Mouse (Mus musculus) midbrain, embryonic 11.5 days (tissue): ENCODE data around the gene Crtc1. TPM values are rescaled to one million over a fixed set of nuclear protein-coding genes. Genes with fewer than 3 reads are reported as not detected.

Experiments used
- ATAC-seq: fragments of 200-750 bp; cut with Nextera tagmentation; 2 replicates; pipeline ENCODE4 v1.8.0; 2017; ENCODE audit warnings: moderate TSS enrichment, moderate library complexity; ENCODE audit not compliant: low FRiP score
- DNase-seq: peaks from one replicate; pipeline ENCODE4 v3.0.0; 2015; ENCODE audit warnings: low spot score; ENCODE audit errors: missing footprints
- H3K27ac ChIP-seq: fragments of 300-500 bp; sonication (generic); 2 replicates; pipeline ENCODE4 v1.5.1; 2014; ENCODE audit warnings: low read depth, low read length
- H3K27me3 ChIP-seq: fragments of 300-500 bp; sonication (generic); 2 replicates; pipeline ENCODE4 v1.6.1; 2014; ENCODE audit warnings: mild to moderate bottlenecking, low read length, moderate library complexity, mixed read lengths; ENCODE audit not compliant: control insufficient read depth, insufficient read depth
- H3K36me3 ChIP-seq: fragments of 300-500 bp; sonication (generic); 2 replicates; pipeline ENCODE4 v1.6.1; 2014; ENCODE audit warnings: mild to moderate bottlenecking, low read length, moderate library complexity, mixed read lengths; ENCODE audit not compliant: control insufficient read depth, insufficient read depth
- H3K4me1 ChIP-seq: fragments of 300-500 bp; sonication (generic); 2 replicates; pipeline ENCODE4 v1.6.1; 2014; ENCODE audit warnings: low read length; ENCODE audit not compliant: control insufficient read depth, insufficient read depth
- H3K4me2 ChIP-seq: fragments of 300-500 bp; sonication (generic); 2 replicates; pipeline ENCODE4 v1.6.1; 2014; ENCODE audit warnings: mild to moderate bottlenecking, moderate library complexity
- H3K4me3 ChIP-seq: fragments of 300-500 bp; sonication (generic); 2 replicates; pipeline ENCODE4 v1.5.1; 2014; ENCODE audit warnings: low read depth, low read length
- H3K9ac ChIP-seq: fragments of 300-500 bp; sonication (generic); 2 replicates; pipeline ENCODE4 v1.6.1; 2014; ENCODE audit warnings: low read length
- H3K9me3 ChIP-seq: fragments of 300-500 bp; sonication (generic); 2 replicates; pipeline ENCODE4 v1.6.1; 2016; ENCODE audit warnings: low read length; ENCODE audit not compliant: control insufficient read depth
- WGBS: fragments of 180-500 bp; shearing (Covaris S2); extraction: QIAGEN DNeasy Blood & Tissue Kit; methylation state at CpG from one replicate; pipeline ENCODE4 v1.1.7; 2014; 5-methylcytosine and 5-hydroxymethylcytosine counted together
- polyA plus RNA-seq: library from polyadenylated mRNA; unstranded; fragments of >200 nt; fragmentation: Nextera tagmentation; extraction: Ambion mirVana; gene quantifications from 2 replicates; pipeline ENCODE4 v1.2.1, GENCODE M21; 2014

Gene Crtc1
- polyA plus RNA-seq, 1 experiment from 2014 or later: 11.8 TPM

- H3K27ac ChIP-seq: no peak overlapping the region
- H3K4me3 ChIP-seq: no peak overlapping the region
- ATAC-seq (no peak), DNase-seq (no peak)
- H3K27me3 ChIP-seq: no peaks in the 10 kb centered on the region
- H3K4me2 ChIP-seq: no peak overlapping the region
- H3K9me3 ChIP-seq: no peaks in the 10 kb centered on the region
- H3K4me1 ChIP-seq: no peaks in the 10 kb centered on the region
- no peaks in the 10 kb centered on the region for H3K36me3 ChIP-seq
- WGBS: 96% methylated on average over 4 of the region's 4 CpGs
- H3K9ac ChIP-seq: no peak overlapping the region
These were observed 26.3 kb upstream of the Crtc1 start for GRCm38 (mm10) chr8:70465701-70466100.

- 94% methylated on average over 6 of the region's 6 CpGs for WGBS
These were observed 24.8 kb upstream of the Crtc1 start for GRCm38 (mm10) chr8:70464162-70464561.

GRCm38 (mm10) chr8:70463306-70463705, 23.9 kb upstream of the Crtc1 start:
- no peak overlapping the region for H3K4me2 ChIP-seq
- no peak overlapping the region for H3K27ac ChIP-seq
- H3K27me3 ChIP-seq: no peaks in the 10 kb centered on the region
- 80% methylated on average over 4 of the region's 4 CpGs for WGBS
- ATAC-seq (no peak), DNase-seq (peak; percentile 59)
- no peak overlapping the region for H3K9ac ChIP-seq
- no peaks in the 10 kb centered on the region for H3K36me3 ChIP-seq
- no peaks in the 10 kb centered on the region; the same call in 1 of the 2 replicates for H3K9me3 ChIP-seq
- no peaks in the 10 kb centered on the region for H3K4me1 ChIP-seq
- no peak overlapping the region for H3K4me3 ChIP-seq

More at GRCm38 (mm10) chr8:70464162-70464561, 24.8 kb upstream of the Crtc1 start:
- Histone ChIP-seq H3K4me1 (no peaks in the 10 kb centered on the region), H3K9me3 (no peaks in the 10 kb centered on the region; the same call in 1 of the 2 replicates), H3K4me2 (no peak overlapping the region), H3K9ac (no peak overlapping the region), H3K27me3 (no peaks in the 10 kb centered on the region), H3K27ac (no peak overlapping the region), H3K4me3 (no peak overlapping the region), H3K36me3 (no peaks in the 10 kb centered on the region)
- no peak for DNase-seq
- no peak for ATAC-seq

- no peaks in the 10 kb centered on the region for H3K27me3 ChIP-seq
- no peaks in the 10 kb centered on the region for H3K36me3 ChIP-seq
- H3K9me3 ChIP-seq: no peaks in the 10 kb centered on the region; the same call in 1 of the 2 replicates
- no peak overlapping the region for H3K9ac ChIP-seq
- H3K4me3 ChIP-seq: no peak overlapping the region
- DNase-seq (no peak), ATAC-seq (no peak)
- H3K4me1 ChIP-seq: no peaks in the 10 kb centered on the region
- no peak overlapping the region for H3K27ac ChIP-seq
- WGBS: 92% methylated on average over 8 of the region's 8 CpGs
- no peak overlapping the region for H3K4me2 ChIP-seq
These were observed 23.1 kb upstream of the Crtc1 start for GRCm38 (mm10) chr8:70462516-70462813.

GRCm38 (mm10) chr8:70461765-70462515, 22.6 kb upstream of the Crtc1 start:
- no peak overlapping the region for H3K4me3 ChIP-seq
- H3K27ac ChIP-seq: no peak overlapping the region
- no peaks in the 10 kb centered on the region; the same call in 1 of the 2 replicates for H3K9me3 ChIP-seq
- H3K4me2 ChIP-seq: no peak overlapping the region
- WGBS: 91% methylated on average over 16 of the region's 16 CpGs
- no peak overlapping the region for H3K9ac ChIP-seq
- H3K4me1 ChIP-seq: no peaks in the 10 kb centered on the region
- no peaks in the 10 kb centered on the region for H3K36me3 ChIP-seq
- no peaks in the 10 kb centered on the region for H3K27me3 ChIP-seq
- peak; percentile 64 for DNase-seq
- no peak for ATAC-seq

GRCm38 (mm10) chr8:70460606-70461005, 21.2 kb upstream of the Crtc1 start:
- Histone ChIP-seq H3K27me3 (no peaks in the 10 kb centered on the region), H3K4me1 (no peaks in the 10 kb centered on the region), H3K27ac (no peak overlapping the region), H3K9me3 (no peaks in the 10 kb centered on the region; the same call in 1 of the 2 replicates), H3K36me3 (no peaks in the 10 kb centered on the region), H3K4me3 (no peak overlapping the region), H3K9ac (no peak overlapping the region), H3K4me2 (no peak overlapping the region)
- ATAC-seq (no peak), DNase-seq (peak; percentile 60)
- 88% methylated on average over 9 of the region's 9 CpGs for WGBS

GRCm38 (mm10) chr8:70460199-70460598, 20.8 kb upstream of the Crtc1 start:
- 92% methylated on average over 5 of the region's 5 CpGs for WGBS
- no peak overlapping the region for H3K9ac ChIP-seq
- no peak overlapping the region for H3K4me3 ChIP-seq
- ATAC-seq (no peak), DNase-seq (peak; percentile 8)
- H3K36me3 ChIP-seq: no peaks in the 10 kb centered on the region
- no peaks in the 10 kb centered on the region for H3K27me3 ChIP-seq
- no peaks in the 10 kb centered on the region; the same call in 1 of the 2 replicates for H3K9me3 ChIP-seq
- no peak overlapping the region for H3K27ac ChIP-seq
- no peaks in the 10 kb centered on the region for H3K4me1 ChIP-seq
- no peak overlapping the region for H3K4me2 ChIP-seq

GRCm38 (mm10) chr8:70459636-70460035, 20.3 kb upstream of the Crtc1 start:
- Histone ChIP-seq H3K9me3 (no peaks in the 10 kb centered on the region; the same call in 1 of the 2 replicates), H3K27ac (no peak overlapping the region), H3K27me3 (no peaks in the 10 kb centered on the region), H3K36me3 (no peaks in the 10 kb centered on the region), H3K4me1 (no peaks in the 10 kb centered on the region), H3K4me2 (no peak overlapping the region), H3K4me3 (no peak overlapping the region), H3K9ac (no peak overlapping the region)
- WGBS: 94% methylated on average over 2 of the region's 2 CpGs
- ATAC-seq (no peak), DNase-seq (no peak)

- WGBS: 94% methylated on average over 3 of the region's 3 CpGs
- H3K4me3 ChIP-seq: no peak overlapping the region
- H3K4me2 ChIP-seq: no peak overlapping the region
- H3K27me3 ChIP-seq: no peaks in the 10 kb centered on the region
- H3K9me3 ChIP-seq: no peaks in the 10 kb centered on the region; the same call in 1 of the 2 replicates
- no peak for DNase-seq
- ATAC-seq: no peak
- no peaks in the 10 kb centered on the region for H3K36me3 ChIP-seq
- no peaks in the 10 kb centered on the region for H3K4me1 ChIP-seq
- no peak overlapping the region for H3K27ac ChIP-seq
- no peak overlapping the region for H3K9ac ChIP-seq
These were observed 19.1 kb upstream of the Crtc1 start for GRCm38 (mm10) chr8:70458462-70458861.
